Mouse (Mus musculus): ENCODE measurements at regions not wholly inside any gene's neighbourhood (a gene's known extent, or its start where the extent isn't known, plus 50 kb on each side); places are given as distances from the start of the nearest gene placed in this dataset.

GRCm38 (mm10) chr3:66646251-66646650 lies 334.9 kb upstream of the Rsrc1 start:
- DNase-seq: no peak

- no peak for DNase-seq
These were observed 331.9 kb upstream of the Rsrc1 start for GRCm38 (mm10) chr3:66649271-66649670.

DNA sequence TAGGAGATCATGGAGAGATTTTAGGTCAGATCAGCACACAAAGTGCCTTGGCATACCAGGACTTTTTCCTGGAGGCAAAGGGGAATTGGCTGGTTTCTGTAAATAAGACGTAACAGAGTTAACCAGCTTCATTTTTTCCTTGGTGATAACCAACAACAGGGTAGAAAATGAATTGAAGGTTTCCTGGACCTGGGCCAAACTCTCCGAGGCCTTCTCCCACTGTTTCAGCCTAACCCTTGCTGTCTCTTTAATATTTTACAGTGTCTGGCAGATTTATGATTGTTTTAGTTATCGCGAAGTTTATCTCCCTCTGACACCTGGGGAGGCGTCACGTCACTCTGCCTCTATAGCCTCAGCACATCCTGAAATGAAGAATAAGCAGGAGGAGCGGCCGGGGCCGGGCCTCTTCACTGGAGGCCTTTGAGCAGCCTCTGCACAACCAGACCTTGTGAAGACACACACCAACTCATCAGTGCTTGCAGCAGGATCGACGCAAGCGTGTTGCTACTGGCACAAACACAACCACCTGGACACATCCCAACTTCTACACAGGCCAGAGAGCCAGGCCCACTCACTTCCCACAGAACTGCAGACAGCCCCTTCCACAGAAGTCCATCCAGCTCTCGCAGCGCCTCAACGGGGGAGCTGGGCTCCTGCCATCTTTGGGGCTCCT lies 331.0 kb upstream of the Rsrc1 start:
- no peak for DNase-seq

DNA sequence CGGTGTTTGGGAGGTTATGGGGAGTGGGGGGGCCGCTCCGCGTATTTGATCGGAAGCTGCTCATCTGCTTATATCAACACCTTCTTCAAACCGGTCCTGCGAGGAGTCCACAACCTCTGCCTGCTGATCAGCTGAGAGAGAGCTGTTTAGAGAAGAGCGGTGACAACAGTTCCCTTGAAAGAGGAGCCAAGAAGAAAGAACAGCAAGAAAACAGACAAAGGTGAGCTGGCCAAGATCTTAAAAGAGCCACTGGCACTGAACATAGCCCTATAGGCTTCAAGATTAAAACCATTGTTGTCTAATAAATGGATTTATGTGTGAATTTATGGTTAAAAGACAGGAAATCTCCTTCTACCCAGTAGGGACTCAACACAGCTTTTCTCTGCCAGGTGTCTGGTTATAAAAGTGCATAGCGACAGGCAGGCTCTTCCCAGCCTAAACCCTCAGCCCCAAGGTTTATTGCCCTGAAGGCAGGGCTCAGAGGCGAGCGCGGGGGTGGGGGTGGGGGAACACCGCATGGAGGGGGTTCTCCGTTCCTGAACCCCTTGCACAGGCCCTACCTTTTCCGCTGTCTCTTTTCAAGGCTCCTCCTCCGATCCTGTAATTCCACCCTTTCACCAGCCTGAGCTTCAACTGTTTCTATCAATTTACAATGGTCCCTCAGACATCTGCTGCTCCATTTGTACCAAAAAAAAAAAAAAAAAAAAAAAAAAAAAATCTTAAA lies 330.3 kb upstream of the Rsrc1 start:
- DNase-seq: no peak

DNA sequence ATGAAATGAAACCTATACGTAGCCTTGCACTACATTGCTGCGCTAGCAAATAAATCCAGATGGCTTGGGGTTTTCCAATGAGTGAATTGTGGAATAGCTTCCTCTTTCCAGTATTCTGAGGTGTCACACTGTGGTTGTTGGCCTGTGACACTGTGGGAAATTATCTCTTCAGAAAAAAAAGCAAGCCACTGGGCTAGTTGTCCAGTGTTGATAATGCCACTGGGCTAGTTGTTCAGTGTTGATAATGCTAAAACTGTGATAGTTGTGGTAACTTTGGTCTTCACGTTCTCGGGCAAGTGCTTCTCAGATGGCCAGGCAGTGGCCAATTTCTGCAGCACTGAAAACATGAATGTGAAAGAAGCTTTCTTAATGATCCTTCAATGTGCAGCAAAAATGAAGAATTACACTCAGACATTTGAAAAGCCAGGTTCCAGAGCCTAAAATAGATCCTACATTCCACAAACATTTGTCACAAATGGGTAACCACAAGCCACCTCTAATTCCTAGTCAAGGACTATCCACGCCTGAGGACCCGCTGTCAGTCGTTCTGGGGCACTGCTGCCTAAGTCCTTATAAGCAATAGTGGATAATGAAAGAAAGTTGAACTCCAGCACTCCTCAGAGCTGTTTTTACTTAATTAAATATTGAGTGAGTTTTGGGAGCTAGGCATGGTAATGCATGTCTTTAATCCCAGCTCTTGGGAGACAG lies 328.9 kb upstream of the Rsrc1 start:
- no peak for DNase-seq

GRCm38 (mm10) chr3:66653961-66654360 lies 327.2 kb upstream of the Rsrc1 start:
- no peak for DNase-seq

DNA sequence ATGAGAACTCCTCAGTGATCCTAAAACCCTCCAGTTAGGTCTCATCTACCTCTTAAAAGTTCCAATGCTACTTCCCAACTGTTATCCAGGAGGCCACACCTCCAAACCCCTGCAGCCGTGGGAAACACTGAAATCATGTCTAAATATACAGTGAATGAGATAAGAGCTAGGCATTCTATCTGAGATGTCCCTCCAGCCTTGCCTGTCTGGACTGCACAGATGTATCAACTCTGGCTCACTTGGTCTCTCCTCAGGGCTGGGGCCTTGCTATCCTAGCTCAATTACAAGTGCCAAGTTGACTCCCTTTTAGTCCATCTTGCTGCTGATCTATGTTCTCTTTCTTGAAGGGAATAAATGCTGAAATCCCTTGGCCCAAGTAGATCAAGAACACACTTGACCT lies 326.3 kb upstream of the Rsrc1 start:
- DNase-seq: no peak

GRCm38 (mm10) chr3:66656458-66656857 lies 324.7 kb upstream of the Rsrc1 start:
- DNase-seq: no peak

GRCm38 (mm10) chr3:66660555-66660954 lies 320.6 kb upstream of the Rsrc1 start:
- no peak for DNase-seq

DNA sequence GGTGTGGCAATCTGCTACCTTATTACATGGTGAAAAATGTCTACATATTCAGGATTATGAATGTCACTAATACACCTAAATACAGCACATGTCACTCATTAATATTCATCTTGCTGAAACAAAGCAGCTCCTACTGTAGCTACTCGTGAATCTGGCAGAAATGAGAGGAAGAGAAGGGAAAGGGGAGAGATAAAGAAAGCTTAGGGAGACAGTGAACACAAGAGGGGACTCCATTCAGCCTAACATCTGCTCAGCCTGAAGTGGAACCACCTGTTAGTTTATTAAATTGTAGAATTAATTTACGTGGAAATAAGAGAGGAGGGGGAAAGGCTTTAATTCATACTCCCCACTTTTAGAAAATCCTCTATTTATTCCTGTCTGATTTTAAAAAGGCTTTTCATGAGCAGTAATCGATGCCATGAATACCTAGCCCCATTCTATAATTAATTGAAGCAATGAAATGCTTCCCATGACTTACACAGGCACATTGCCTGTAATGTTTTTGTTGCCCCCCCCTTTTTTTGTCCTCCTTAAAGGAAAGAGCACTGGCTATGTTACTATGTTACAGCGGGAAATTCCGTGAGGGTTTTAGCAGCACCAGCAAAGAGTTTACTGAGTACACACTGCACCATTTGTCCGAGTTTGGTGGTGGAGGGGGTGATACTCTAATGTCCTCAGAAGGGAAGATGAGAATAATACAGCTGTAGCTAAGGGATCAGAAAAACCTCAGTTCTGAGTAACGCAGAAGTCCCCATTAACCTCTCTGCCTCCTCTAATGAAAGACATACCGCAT lies 319.2 kb upstream of the Rsrc1 start:
- no peak for DNase-seq

- DNase-seq: no peak
These were observed 297.5 kb upstream of the Rsrc1 start for GRCm38 (mm10) chr3:66683589-66684286.

- DNase-seq: no peak
These were observed 296.8 kb upstream of the Rsrc1 start for GRCm38 (mm10) chr3:66684287-66684903.

GRCm38 (mm10) chr3:66685136-66685535 lies 296.1 kb upstream of the Rsrc1 start:
- DNase-seq: no peak

- DNase-seq: no peak
These were observed 294.1 kb upstream of the Rsrc1 start for GRCm38 (mm10) chr3:66687126-66687525.

DNA sequence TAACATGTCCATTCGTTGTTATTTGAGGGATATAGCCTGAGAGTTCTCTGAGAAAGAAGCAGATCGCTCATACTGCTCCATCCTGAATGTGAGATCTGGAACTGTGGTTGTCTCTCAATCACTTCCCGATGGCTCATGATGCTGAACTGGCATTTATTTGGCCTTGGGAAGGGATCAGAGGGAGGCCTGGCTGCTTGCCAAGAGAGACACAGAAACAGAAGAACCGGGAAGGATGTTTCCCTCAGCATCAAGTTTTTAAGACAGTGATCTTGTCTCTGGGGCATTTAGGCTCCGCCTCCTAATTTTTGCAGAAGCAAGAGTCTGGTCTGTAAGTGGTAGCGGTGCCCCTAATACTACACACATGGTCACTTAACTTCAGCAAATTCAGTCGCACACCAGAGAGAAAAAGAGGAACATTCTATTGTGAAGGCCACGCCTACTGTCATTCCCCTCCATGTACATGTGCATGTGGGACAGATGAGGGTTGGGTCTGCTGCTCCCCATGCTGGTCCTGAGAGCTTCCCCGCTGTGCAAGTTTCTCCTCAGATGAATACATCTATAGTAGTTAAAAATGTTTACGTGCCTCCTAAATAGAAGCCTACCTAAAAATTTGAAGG lies 290.2 kb upstream of the Rsrc1 start:
- no peak for DNase-seq

DNA sequence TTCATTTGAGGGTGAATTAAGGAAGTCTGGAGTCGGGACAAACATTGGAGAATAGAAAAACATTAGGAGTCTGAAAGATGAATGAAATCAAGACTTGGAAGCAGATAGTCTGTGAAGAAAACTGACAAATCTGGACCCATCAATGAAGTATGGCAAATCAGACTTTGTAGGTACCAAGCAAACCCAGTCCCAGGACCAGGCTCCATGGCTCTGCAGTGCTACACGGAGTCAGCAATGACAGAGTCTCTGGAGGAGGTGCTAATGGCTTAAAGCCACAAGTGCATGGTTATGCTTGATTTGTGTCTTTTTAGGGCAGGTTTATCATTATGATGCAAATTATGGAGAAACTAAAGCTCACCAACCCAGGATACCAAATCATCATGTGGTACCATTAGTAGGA lies 286.1 kb upstream of the Rsrc1 start:
- no peak for DNase-seq

DNA sequence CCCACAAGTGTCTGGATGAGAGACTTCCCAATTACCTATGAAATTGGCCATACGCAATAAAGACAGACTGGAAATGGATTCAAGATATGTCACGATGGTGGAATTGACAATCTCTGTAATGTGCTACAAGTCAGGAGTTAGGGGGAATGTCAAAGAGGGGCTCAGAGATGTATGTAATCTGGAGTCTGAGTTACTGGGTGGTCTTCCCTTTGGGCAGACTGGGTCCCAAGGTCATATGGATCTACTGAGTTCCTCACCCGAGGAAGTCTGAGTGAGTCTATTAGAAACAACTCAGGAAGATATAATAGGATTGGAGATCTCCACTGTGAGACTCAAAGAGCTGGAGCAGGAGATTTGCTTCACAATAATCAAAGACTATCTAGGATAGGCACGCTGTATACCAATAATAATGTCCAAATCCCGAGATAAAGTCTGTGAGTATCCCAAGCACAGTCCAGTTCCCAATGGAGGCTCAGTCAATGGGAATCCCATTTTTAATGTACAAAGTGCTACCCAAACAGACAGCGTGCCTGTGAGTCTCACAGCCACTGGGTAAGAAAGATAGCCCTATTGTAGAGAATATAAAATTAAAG lies 285.4 kb upstream of the Rsrc1 start:
- no peak for DNase-seq

DNA sequence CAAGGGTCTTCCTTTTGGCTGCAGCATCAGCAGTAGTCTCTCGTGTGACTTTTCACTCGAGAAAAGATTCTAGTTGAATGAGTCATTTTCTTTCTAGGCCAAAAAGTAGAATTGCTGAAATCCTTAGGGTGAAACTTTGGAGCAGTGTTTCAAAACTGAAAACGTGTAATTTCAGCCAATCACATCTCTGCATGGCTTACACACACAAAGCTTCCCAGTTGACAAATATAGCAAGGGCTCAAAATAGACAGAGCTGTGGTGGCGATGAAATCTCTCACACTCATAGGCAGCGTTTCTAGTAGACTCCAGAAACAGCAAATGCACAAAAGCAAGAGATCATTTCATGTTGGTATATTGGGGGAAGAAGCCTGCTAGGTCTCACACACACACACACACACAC lies 283.1 kb upstream of the Rsrc1 start:
- DNase-seq: no peak

DNA sequence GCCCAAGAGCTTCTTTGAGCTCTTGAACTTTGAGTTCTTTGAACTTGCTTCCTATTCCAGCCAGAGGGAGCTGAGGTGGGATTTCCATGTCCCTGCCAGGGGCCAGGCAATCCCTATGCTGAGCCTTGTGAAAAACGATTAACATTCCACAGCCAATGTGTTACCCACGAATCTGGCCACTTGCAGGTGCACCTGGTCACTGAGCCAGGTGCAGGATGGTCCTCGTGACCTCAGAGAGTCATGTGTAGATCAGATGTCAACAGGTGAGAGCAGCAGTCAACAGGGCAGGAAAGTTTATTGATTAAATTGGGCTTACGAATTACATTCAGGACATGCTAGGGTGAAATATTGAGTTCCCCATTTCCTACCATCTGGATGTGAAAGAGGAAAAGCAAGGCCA lies 275.4 kb upstream of the Rsrc1 start:
- no peak for DNase-seq

DNA sequence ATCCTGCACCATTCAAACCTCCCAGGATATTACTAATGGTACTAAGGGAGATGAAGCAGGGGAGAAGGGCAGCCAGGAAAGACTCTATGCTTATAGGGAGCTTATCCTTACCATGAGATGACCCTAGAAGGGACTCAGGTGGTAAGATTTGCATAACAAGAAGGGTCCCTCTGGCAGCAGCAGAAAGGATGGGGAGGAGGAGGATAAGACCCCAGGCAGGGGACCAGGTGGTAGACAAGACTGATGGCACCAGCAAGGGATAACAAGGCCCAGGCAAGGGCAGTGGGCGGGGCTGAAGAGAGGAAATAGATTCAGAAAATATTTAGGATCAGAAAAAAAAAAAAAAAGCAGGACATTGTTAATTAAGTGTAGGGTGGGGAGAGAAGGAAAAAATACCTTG lies 245.7 kb upstream of the Rsrc1 start:
- DNase-seq: no peak
